Mouse (Mus musculus) lung, adult 2 months (tissue): ENCODE measurements around the gene Itfg2. TPM values are rescaled to one million over a fixed set of nuclear protein-coding genes. Genes with fewer than 3 reads are reported as not detected.
"Not testable (repeated sequence)": the region's sequence is repeated elsewhere in the genome, so short reads cannot be mapped to it uniquely, and the experiment has no call there.

Experiments used
- DNase-seq: peaks from one replicate; pipeline ENCODE4 v3.0.0; 2022
- H3K4me1 ChIP-seq: fragments of 200-500 bp; 2 replicates; pipeline ENCODE4 v1.6.1; 2011; ENCODE audit warnings: low read length; ENCODE audit not compliant: control insufficient read depth, insufficient read depth
- H3K4me3 ChIP-seq: fragments of 200-500 bp; replicated peaks from 2 replicates; pipeline ENCODE3; 2011; ENCODE audit warnings: low read depth, mild to moderate bottlenecking, control low read depth, low read length; ENCODE audit errors: extremely low read depth
- CTCF ChIP-seq: fragments of 200-500 bp; IDR thresholded peaks from 2 replicates; pipeline ENCODE4 v1.5.1; 2011; ENCODE audit warnings: mild to moderate bottlenecking, low read length, control low read depth; ENCODE audit not compliant: insufficient read depth
- POLR2A ChIP-seq: fragments of 200-500 bp; IDR thresholded peaks from 2 replicates; pipeline ENCODE4 v1.6.1; 2011; ENCODE audit warnings: low read depth, mild to moderate bottlenecking, control low read depth, low read length, borderline replicate concordance; ENCODE audit errors: extremely low read depth
- WGBS: fragments of 180-500 bp; shearing (Covaris S2); methylation state at CpG from one replicate; pipeline ENCODE4 v1.1.7; 2018; 5-methylcytosine and 5-hydroxymethylcytosine counted together
- polyA plus RNA-seq: library from polyadenylated mRNA; depleted of rRNA; stranded (reverse); fragments of >200 nt; gene quantifications from 2 replicates; pipeline ENCODE4 v1.2.3, GENCODE M21; 2012

The Itfg2 gene
- polyA plus RNA-seq, 1 experiment = 31.5 TPM

GRCm38 (mm10) chr6:128397574-128398261 lies 27.0 kb downstream of the Itfg2 start:
- DNase-seq = no peak
- WGBS = 77% methylated on average over 7 of the region's 7 CpGs

DNA sequence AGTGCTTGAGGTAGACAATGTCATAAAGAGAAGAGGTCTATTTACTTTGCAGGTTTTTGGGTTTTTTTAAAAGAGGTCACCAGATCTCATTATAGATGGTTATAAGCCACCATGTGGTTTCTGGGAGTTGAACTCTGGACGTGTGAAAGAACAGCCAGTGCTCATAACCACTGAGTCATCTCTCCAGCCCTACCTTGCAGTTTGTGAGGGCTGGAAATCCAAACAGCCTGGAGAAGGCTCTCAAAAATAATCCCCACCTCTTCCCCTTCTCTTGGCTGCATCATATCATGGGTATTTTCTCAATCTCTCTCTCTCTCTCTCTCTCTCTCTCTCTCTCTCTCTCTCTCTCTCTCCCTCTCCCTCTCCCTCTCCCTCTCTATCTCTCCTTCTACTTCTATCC lies 34.0 kb downstream of the Itfg2 start:
- H3K4me1 ChIP-seq = no peaks in the 10 kb centered on the region
- H3K4me3 ChIP-seq = no peak overlapping the region
- TF ChIP-seq CTCF = no peak
- no peak for DNase-seq
- WGBS = 48% methylated on average over 1 of the region's 1 CpGs

More at GRCm38 (mm10) chr6:128397574-128398261, 27.0 kb downstream of the Itfg2 start:
- H3K4me1 ChIP-seq = no peaks in the 10 kb centered on the region
- no peak overlapping the region for H3K4me3 ChIP-seq
- TF ChIP-seq POLR2A (no peak), CTCF (no peak)

- TF ChIP-seq CTCF = no peak
- no peak for TF ChIP-seq POLR2A
- Histone ChIP-seq H3K4me1 (no peaks in the 10 kb centered on the region), H3K4me3 (no peak overlapping the region)
- no peak for DNase-seq
- 82% methylated on average over 1 of the region's 1 CpGs for WGBS
Observed at GRCm38 (mm10) chr6:128389185-128389584, 35.5 kb downstream of the Itfg2 start.

GRCm38 (mm10) chr6:128385026-128385425 lies 39.7 kb downstream of the Itfg2 start:
- TF ChIP-seq POLR2A (no peak), CTCF (no peak)
- 68% methylated on average over 1 of the region's 1 CpGs for WGBS
- DNase-seq = no peak
- Histone ChIP-seq H3K4me1 (no peaks in the 10 kb centered on the region), H3K4me3 (no peak overlapping the region)

- no peak for DNase-seq
- WGBS = 56% methylated on average over 7 of the region's 7 CpGs
- Histone ChIP-seq H3K4me3 (no peak overlapping the region), H3K4me1 (no peaks in the 10 kb centered on the region)
- TF ChIP-seq POLR2A = no peak
- TF ChIP-seq CTCF = no peak
Observed at GRCm38 (mm10) chr6:128383752-128384151, 41.0 kb downstream of the Itfg2 start.

DNA sequence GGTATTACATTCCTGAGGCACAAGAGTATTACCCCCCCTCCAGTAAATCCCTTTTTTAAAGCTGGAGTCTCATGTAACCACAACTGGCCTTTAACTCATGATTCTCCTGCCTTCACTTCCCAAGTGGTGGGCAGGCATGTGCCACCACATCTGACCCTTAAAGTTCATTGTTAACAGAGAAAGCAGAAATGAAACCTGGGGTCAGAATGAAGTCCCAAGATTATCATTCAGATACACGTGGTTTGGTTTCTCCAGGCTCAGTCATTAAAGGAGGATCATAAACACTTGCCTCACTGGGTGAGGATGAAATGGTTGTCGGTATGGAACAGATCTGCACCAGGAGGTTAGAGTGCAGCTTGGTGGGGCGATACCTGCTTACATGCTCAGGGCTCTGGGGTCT lies 43.5 kb downstream of the Itfg2 start:
- Histone ChIP-seq H3K4me1 (no peaks in the 10 kb centered on the region), H3K4me3 (no peak overlapping the region)
- TF ChIP-seq POLR2A (no peak), CTCF (no peak)
- DNase-seq = no peak
- WGBS = 60% methylated on average over 3 of the region's 3 CpGs

- not testable (repeated sequence) for H3K4me1 ChIP-seq, H3K4me3 ChIP-seq, DNase-seq
- WGBS = 24% methylated on average over 1 of the region's 1 CpGs
Observed at GRCm38 (mm10) chr6:128380594-128381167, 44.0 kb downstream of the Itfg2 start.

GRCm38 (mm10) chr6:128379636-128380035 lies 45.1 kb downstream of the Itfg2 start:
- Histone ChIP-seq H3K4me1 (no peaks in the 10 kb centered on the region), H3K4me3 (no peak overlapping the region)
- TF ChIP-seq CTCF (no peak), POLR2A (no peak)
- no peak for DNase-seq
- 80% methylated on average over 16 of the region's 16 CpGs for WGBS

GRCm38 (mm10) chr6:128376371-128377085 lies 48.2 kb downstream of the Itfg2 start:
- WGBS = 87% methylated on average over 17 of the region's 17 CpGs
- H3K4me1 ChIP-seq = no peaks in the 10 kb centered on the region
- DNase-seq = no peak
- no peak overlapping the region for H3K4me3 ChIP-seq
- TF ChIP-seq CTCF (no peak), POLR2A (no peak)

DNA sequence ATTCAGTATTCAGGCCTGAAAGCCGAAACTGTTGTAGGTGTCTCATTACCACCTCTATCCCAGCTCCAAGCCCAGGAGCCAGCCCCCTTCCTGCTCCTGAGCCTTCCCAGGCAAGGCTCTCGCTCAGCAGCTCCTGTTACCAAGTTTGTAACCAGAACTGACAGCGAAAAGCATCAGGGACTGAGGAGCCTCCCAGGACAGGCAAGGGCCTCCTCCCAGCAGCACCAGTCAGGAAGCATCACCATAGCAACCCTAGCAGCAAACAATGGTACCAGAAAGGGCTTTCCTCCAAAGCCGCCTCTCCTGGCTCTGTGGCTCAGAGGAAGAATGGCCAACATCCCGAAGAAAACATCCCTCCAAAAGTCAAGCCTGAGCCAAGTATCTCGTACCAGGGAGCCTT lies 49.5 kb downstream of the Itfg2 start, which contains the start of the genes Tex52 and Gm44596:
Gene Tex52, plus strand, starts transcription at position 265 of the 400 bp plus-strand sequence.
Gene Gm44596, plus strand, starts transcription at position 312 of the 400 bp plus-strand sequence.
- Histone ChIP-seq H3K4me1 (no peaks in the 10 kb centered on the region), H3K4me3 (no peak within 1 kb of the TSS)
- TF ChIP-seq POLR2A (no peak), CTCF (no peak)
- DNase-seq = no peak
- WGBS = 32% methylated on average over 6 of the region's 6 CpGs
